Mouse (Mus musculus) embryonic facial prominence, embryonic 12.5 days (tissue): ENCODE measurements at regions not wholly inside any gene's neighbourhood (a gene's known extent, or its start where the extent isn't known, plus 50 kb on each side); places are given as distances from the start of the nearest gene placed in this dataset.

Experiments used
- ATAC-seq: fragments of 200-750 bp; cut with Nextera tagmentation; 2 replicates; pipeline ENCODE4 v1.8.0; 2017; ENCODE audit not compliant: insufficient number of reproducible peaks, insufficient read depth, low FRiP score, low TSS enrichment
- H3K27ac ChIP-seq: fragments of 300-500 bp; sonication (generic); 2 replicates; pipeline ENCODE4 v1.5.1; 2016; ENCODE audit warnings: mild to moderate bottlenecking
- H3K27me3 ChIP-seq: fragments of 300-500 bp; sonication (generic); 2 replicates; pipeline ENCODE4 v1.6.1; 2016; ENCODE audit warnings: mild to moderate bottlenecking, moderate library complexity
- H3K36me3 ChIP-seq: fragments of 300-500 bp; sonication (generic); 2 replicates; pipeline ENCODE4 v1.6.1; 2016; ENCODE audit warnings: mild to moderate bottlenecking
- H3K4me1 ChIP-seq: fragments of 300-500 bp; sonication (generic); 2 replicates; pipeline ENCODE4 v1.6.1; 2016
- H3K4me2 ChIP-seq: fragments of 300-500 bp; sonication (generic); replicated peaks from 2 replicates; pipeline ENCODE4 v1.6.1; 2016; ENCODE audit warnings: mild to moderate bottlenecking, moderate library complexity
- H3K4me3 ChIP-seq: fragments of 300-500 bp; sonication (generic); 2 replicates; pipeline ENCODE4 v1.5.1; 2016; ENCODE audit warnings: mild to moderate bottlenecking
- H3K9ac ChIP-seq: fragments of 300-500 bp; sonication (generic); 2 replicates; pipeline ENCODE4 v1.6.1; 2016; ENCODE audit warnings: mild to moderate bottlenecking, moderate library complexity
- H3K9me3 ChIP-seq: fragments of 300-500 bp; sonication (generic); 2 replicates; pipeline ENCODE4 v1.6.1; 2016; ENCODE audit warnings: mild to moderate bottlenecking, moderate library complexity
- WGBS: fragments of 180-500 bp; shearing (Covaris S2); methylation state at CpG from one replicate; pipeline ENCODE4 v1.1.7; 2016; 5-methylcytosine and 5-hydroxymethylcytosine counted together

DNA sequence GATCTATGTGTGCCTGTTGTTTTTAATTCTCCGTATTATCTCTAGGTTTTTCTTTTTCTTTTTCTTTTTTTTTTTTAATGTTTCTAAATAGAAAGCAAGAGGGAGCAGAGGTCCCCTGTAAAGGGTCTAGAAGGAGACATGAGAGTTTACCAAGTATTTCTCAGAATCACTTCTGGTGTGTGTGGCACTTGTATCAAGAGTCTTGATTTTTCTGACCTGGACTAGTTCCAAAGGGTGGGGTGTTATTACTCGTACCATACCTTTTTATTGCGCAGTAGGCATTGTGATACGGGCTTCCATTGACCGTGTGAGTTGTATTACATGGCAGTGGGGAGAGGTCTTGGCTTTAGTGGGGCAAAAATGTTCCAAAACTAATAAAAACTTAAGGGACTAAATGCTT lies 63.2 kb upstream of the Bmp6 start:
- ATAC-seq: no peak
- 93% methylated on average over 5 of the region's 5 CpGs for WGBS
- no peak overlapping the region for H3K4me3 ChIP-seq
- H3K36me3 ChIP-seq: no peaks in the 10 kb centered on the region
- no peaks in the 10 kb centered on the region for H3K9me3 ChIP-seq
- no peak overlapping the region for H3K9ac ChIP-seq
- H3K4me1 ChIP-seq: no peaks in the 10 kb centered on the region
- no peak overlapping the region for H3K27ac ChIP-seq
- no peak overlapping the region for H3K4me2 ChIP-seq
- no peaks in the 10 kb centered on the region for H3K27me3 ChIP-seq

DNA sequence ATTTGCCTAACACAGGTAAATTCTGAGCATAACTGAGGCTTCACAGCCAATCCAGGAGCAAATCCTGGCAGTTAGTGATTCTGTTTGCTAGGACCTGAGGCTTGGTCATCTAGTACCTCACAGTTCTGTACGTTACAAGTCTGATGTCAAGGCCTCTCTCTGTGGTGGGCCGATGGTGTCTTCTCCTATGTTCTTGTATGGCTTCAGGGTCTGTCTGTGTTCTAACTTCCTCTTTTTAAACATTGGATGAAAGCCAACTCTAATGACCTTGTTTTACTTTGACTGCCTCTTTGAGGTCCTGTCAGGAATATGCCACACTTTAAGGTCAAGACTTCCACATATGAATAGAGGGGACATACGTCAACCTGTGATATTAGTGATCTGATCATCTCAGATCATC lies 56.9 kb upstream of the Bmp6 start:
- H3K9ac ChIP-seq: no peak overlapping the region
- no peaks in the 10 kb centered on the region for H3K36me3 ChIP-seq
- H3K4me1 ChIP-seq: peaks cover 22% of the 10 kb centered on the region
- H3K4me2 ChIP-seq: no peak overlapping the region
- no peak overlapping the region for H3K4me3 ChIP-seq
- no peaks in the 10 kb centered on the region for H3K27me3 ChIP-seq
- 89% methylated on average over 3 of the region's 3 CpGs for WGBS
- ATAC-seq: no peak
- H3K27ac ChIP-seq: no peak overlapping the region
- no peaks in the 10 kb centered on the region for H3K9me3 ChIP-seq

DNA sequence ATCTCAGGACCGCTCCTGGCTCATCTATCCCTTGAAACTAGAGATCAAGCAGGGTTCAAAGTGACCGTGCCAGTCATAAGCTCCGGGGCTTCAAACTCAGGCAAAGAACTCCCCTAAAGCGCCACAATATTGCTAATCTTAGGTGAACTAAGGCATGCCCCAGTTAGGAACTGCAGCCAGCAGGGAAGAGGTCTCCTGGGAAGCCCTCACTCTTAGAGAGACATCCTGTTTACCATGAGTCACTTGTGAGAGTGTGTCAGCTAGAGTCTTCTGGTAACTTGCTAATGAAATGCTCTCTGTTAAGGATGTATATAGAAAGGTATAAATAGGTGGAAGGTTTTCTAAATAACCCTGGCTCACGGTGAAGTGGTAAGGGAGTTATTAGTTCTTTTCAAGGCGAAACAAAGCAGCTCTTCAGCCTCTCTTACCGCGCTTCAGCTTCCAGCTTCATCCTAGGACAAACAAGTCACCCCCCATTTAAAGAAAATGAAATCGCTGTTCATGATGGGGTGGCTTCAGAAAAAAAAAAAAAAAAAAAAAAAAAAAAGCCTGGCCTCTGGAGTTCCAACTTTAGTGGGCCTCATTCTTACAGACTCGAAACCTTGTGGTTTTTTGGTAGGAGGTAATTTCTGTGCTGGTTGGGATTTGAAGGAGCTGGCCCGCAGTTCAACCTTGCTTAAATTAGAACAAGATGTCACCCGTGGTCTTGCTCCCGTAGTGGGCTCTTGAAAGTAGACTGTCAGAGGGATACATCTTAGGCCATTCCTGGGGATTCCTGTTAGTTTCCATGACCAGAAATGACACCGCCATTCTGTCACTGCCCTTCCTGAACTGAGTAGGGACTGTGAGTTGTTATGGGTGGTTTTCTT lies 56.1 kb upstream of the Bmp6 start:
- Histone ChIP-seq H3K27me3 (no peaks in the 10 kb centered on the region), H3K27ac (peak overlapping the region; percentile 57; the same call in 1 of the 2 replicates), H3K4me1 (peaks cover 22% of the 10 kb centered on the region), H3K9ac (no peak overlapping the region), H3K4me3 (no peak overlapping the region), H3K36me3 (no peaks in the 10 kb centered on the region), H3K4me2 (no peak overlapping the region), H3K9me3 (no peaks in the 10 kb centered on the region)
- no peak for ATAC-seq
- WGBS: 51% methylated on average over 14 of the region's 14 CpGs

DNA sequence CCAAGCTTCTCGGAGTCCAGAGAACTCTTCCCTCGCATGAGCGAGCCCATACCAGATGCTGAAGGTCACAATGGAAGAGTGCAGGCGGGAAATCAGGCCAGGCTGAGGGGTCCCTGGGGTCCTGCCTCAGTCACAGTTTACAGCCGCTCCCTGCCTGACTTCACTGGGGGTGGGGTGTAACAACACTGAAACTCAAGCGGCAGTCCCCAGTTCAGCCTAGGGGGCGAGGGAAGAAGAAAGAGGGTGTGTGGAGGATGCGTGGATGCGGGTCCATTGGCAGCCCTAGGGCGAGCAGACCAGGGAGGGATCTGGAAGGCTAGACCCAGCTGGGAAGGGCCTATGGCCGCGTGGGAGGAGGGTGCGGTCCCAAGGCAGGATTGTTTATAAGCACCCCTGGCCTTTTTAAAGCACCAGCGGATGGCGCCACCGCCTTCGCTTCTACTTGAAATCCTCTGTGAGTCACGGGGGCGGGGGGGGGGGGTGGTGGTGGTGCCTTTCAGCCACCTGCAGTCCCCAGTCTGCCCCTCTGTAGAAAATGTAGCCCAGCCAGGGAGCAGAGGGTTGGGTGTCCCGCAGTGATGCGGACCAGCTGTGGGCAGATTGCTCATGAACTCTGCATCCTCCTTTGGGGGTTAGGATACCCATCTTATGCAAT lies 54.5 kb upstream of the Bmp6 start:
- no peaks in the 10 kb centered on the region for H3K9me3 ChIP-seq
- H3K4me3 ChIP-seq: no peak overlapping the region
- H3K27me3 ChIP-seq: no peaks in the 10 kb centered on the region
- H3K36me3 ChIP-seq: no peaks in the 10 kb centered on the region
- no peak overlapping the region for H3K9ac ChIP-seq
- ATAC-seq: 0 out of 2 replicates have a peak, but pooled peaks have one; percentile 49
- 14% methylated on average over 20 of the region's 21 CpGs for WGBS
- peak overlapping the region; percentile 75 for H3K27ac ChIP-seq
- H3K4me1 ChIP-seq: peaks cover 22% of the 10 kb centered on the region
- H3K4me2 ChIP-seq: peak overlapping the region; percentile 35

GRCm38 (mm10) chr13:38291487-38291886 lies 53.4 kb upstream of the Bmp6 start:
- H3K4me3 ChIP-seq: no peak overlapping the region
- no peaks in the 10 kb centered on the region for H3K27me3 ChIP-seq
- no peak overlapping the region for H3K9ac ChIP-seq
- no peaks in the 10 kb centered on the region for H3K36me3 ChIP-seq
- no peak overlapping the region for H3K4me2 ChIP-seq
- WGBS: 88% methylated on average over 4 of the region's 4 CpGs
- H3K27ac ChIP-seq: no peak overlapping the region
- H3K9me3 ChIP-seq: no peaks in the 10 kb centered on the region
- peaks cover 22% of the 10 kb centered on the region for H3K4me1 ChIP-seq
- ATAC-seq: no peak
